In the genomic region with DNA sequence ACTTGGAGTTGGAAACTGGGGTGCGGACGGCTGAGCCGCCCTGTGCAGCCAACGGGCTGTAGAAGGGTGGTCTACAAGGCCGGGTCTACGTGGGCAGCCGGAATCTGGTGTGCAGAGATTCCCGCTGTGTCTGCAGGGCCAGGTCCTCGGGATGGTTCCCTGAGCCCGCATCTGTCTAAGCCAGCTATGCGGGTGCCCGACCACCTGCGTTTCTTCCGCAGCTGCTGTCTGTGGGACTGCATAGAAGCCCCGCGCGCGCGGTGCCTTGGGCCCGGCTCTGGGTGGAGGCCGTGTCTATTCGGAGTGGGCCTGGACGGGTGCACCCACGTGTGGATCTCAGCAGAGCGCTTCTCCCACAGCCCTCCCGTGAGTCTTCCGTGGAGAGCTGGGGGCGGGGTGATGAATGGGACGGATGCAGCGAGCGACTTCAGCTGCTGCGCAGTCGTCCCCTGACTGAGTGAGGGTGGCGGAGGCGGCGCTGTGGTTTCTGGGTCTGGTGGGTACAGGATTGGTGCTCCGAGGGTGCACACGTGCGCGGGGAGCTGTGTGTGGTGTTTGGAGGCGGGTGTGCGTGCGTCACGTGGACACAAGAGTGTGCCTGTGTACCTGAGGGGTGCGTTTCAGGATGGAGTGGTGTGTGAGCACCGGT, we compare ENCODE assay signal across 8 mouse cellular contexts. TPM values are rescaled to one million over a fixed set of nuclear protein-coding genes. Genes with fewer than 3 reads are reported as not detected.
DNase-seq lines count a peak whose midpoint lies in the region; ATAC-seq and TF ChIP-seq lines count a peak whose summit lies in the region.

No protein-coding gene starts in this region.

- H3K27ac ChIP-seq in bone marrow macrophage, adult 2 months (ENCODE audit: insufficient read depth, low read depth, low read length) = no peak overlapping the region
- H3K27ac ChIP-seq in forebrain, embryonic 10.5 days = peak overlapping the region; percentile 76
- peak overlapping the region; percentile 80 for H3K27ac ChIP-seq in hindbrain, embryonic 16.5 days (ENCODE audit: low read depth, low read length)

- H3K4me2 ChIP-seq in hindbrain, embryonic 16.5 days (ENCODE audit: low read length) = peak overlapping the region; percentile 83

- peaks cover 88% of the 10 kb centered on the region for H3K27me3 ChIP-seq in forebrain, embryonic 10.5 days (ENCODE audit: poor library complexity, severe bottlenecking)
- peaks cover 2% of the 10 kb centered on the region; the same call in 1 of the 2 replicates for H3K27me3 ChIP-seq in hindbrain, embryonic 16.5 days (replicated peaks; ENCODE audit: control insufficient read depth, insufficient read depth, low read length)

- 1% methylated on average over 46 of the region's 46 CpGs for WGBS in forebrain, embryonic 10.5 days
- WGBS in hindbrain, embryonic 16.5 days = under 1% methylated on average over 45 of the region's 46 CpGs

- H3K4me3 ChIP-seq in bone marrow macrophage, adult 2 months (ENCODE audit: insufficient read depth, low read length) = peak overlapping the region; percentile 34
- peak overlapping the region; percentile 72 for H3K4me3 ChIP-seq in forebrain, embryonic 10.5 days
- H3K4me3 ChIP-seq in hindbrain, embryonic 16.5 days (ENCODE audit: low read length) = peak overlapping the region; percentile 74

- intact Hi-C loops in left cerebral cortex, postnatal 25 days (cut with DNase I) = loop anchor here (5.0 kb wide), 1 partner anchor 452 kb away; no protein-coding TSS in a partner anchor

- H3K9me3 ChIP-seq in forebrain, embryonic 10.5 days = no peaks in the 10 kb centered on the region
- no peaks in the 10 kb centered on the region for H3K9me3 ChIP-seq in hindbrain, embryonic 16.5 days (ENCODE audit: control insufficient read depth, low read length)

- TF ChIP-seq CTCF in bone marrow macrophage, adult 2 months (IDR thresholded peaks at IDR 0.05; ENCODE audit: low read depth, low read length) = no peak

- peak overlapping the region; percentile 82 for H3K9ac ChIP-seq in hindbrain, embryonic 16.5 days (ENCODE audit: low read depth, low read length)

- TF ChIP-seq POLR2A in bone marrow macrophage, adult 2 months (IDR thresholded peaks at IDR 0.05; ENCODE audit: borderline replicate concordance, low read depth, low read length) = no peak

- H3K4me1 ChIP-seq in bone marrow macrophage, adult 2 months (ENCODE audit: control insufficient read depth, insufficient read depth, low read length) = peaks cover 5% of the 10 kb centered on the region
- H3K4me1 ChIP-seq in forebrain, embryonic 10.5 days = peaks cover 36% of the 10 kb centered on the region
- peaks cover 17% of the 10 kb centered on the region for H3K4me1 ChIP-seq in hindbrain, embryonic 16.5 days (ENCODE audit: control insufficient read depth, insufficient read depth, low read depth, low read length)

- peak; percentile 73 to 74 for DNase-seq in adrenal gland, adult (ENCODE audit: inconsistent age in 2 of 2, low spot score in 1 of 2)
- no peak for DNase-seq in adrenal gland, postnatal 4 days (ENCODE audit: low spot score in 2 of 2)
- DNase-seq in forebrain, embryonic 10.5 days (ENCODE audit: extremely low spot score, low spot score) = peak; percentile 45
- DNase-seq in left cerebral cortex, postnatal 25 days (ENCODE audit: low spot score in 2 of 2) = peak; percentile 81 to 86
- peak; percentile 67 to 73 for DNase-seq in spleen, adult 18-20 months

- no peaks in the 10 kb centered on the region for H3K36me3 ChIP-seq in forebrain, embryonic 10.5 days (replicated peaks)
- no peaks in the 10 kb centered on the region for H3K36me3 ChIP-seq in hindbrain, embryonic 16.5 days (ENCODE audit: control insufficient read depth, insufficient read depth, low read length)

- ATAC-seq in hindbrain, embryonic 16.5 days = peak; percentile 70
- peak; percentile 38 for ATAC-seq in megakaryocyte-erythroid progenitor cell, adult 5-6 weeks (replicated peaks; ENCODE audit: low FRiP score, low TSS enrichment, poor library complexity, severe bottlenecking)

RNA-seq across cellular contexts. Expression of gene Camkk1, which starts 0.5 kb away (rescaled TPM):
- total RNA-seq in adrenal gland, postnatal 4 days (2021) = 1 to 10 TPM; 2.5 to 2.6 TPM
- polyA plus RNA-seq in bone marrow macrophage, adult 2 months (2012; ENCODE audit: insufficient read depth, insufficient read length, missing spikeins) = not detected in 2 replicates
- 4.6 and 5.4 TPM in 2 replicates for polyA plus RNA-seq in forebrain, embryonic 10.5 days (2016; fragmentation: Nextera tagmentation; extraction: Ambion mirVana)
- 35.8 TPM in 2 replicates for polyA plus RNA-seq in hindbrain, embryonic 16.5 days (2015; fragmentation: Nextera tagmentation; extraction: Ambion mirVana)
- total RNA-seq in left cerebral cortex, postnatal 25 days (2021) = 10 to 100 TPM; 79.5 to 92.4 TPM
- 0.12 and 0.28 TPM in 2 replicates for total RNA-seq in megakaryocyte-erythroid progenitor cell, adult 5-6 weeks (2014; fragmentation: Nextera tagmentation)
- 0.53 TPM in 1 of 2 replicates, not detected in the other for total RNA-seq in megakaryocyte-erythroid progenitor cell, adult 5-6 weeks (2017)

RNA-seq across cellular contexts. Expression of gene P2rx1, which starts 20.4 kb away (rescaled TPM):
- total RNA-seq in adrenal gland, postnatal 4 days (2021) = 1 to 10 TPM; 1.3 to 3.2 TPM
- 0.39 TPM in 1 of 2 replicates, not detected in the other for polyA plus RNA-seq in bone marrow macrophage, adult 2 months (2012; ENCODE audit: insufficient read depth, insufficient read length, missing spikeins)
- polyA plus RNA-seq in forebrain, embryonic 10.5 days (2016; fragmentation: Nextera tagmentation; extraction: Ambion mirVana) = 1.4 TPM in 2 replicates
- polyA plus RNA-seq in hindbrain, embryonic 16.5 days (2015; fragmentation: Nextera tagmentation; extraction: Ambion mirVana) = 0.31 and 0.45 TPM in 2 replicates
- 1 to 10 TPM in 1 of 2 experiments, under 1 TPM in 1; 0.28 to 1.0 TPM for total RNA-seq in left cerebral cortex, postnatal 25 days (2021)
- 1.8 and 3.1 TPM in 2 replicates for total RNA-seq in megakaryocyte-erythroid progenitor cell, adult 5-6 weeks (2014; fragmentation: Nextera tagmentation)
- total RNA-seq in megakaryocyte-erythroid progenitor cell, adult 5-6 weeks (2017) = 2.2 TPM in 1 of 2 replicates, not detected in the other

RNA-seq across cellular contexts. Expression of gene Ncbp3, which starts 28.3 kb away (rescaled TPM):
- 10 to 100 TPM; 15.2 to 17.2 TPM for total RNA-seq in adrenal gland, postnatal 4 days (2021)
- polyA plus RNA-seq in bone marrow macrophage, adult 2 months (2012; ENCODE audit: insufficient read depth, insufficient read length, missing spikeins) = 6.2 and 6.4 TPM in 2 replicates
- polyA plus RNA-seq in forebrain, embryonic 10.5 days (2016; fragmentation: Nextera tagmentation; extraction: Ambion mirVana) = 12.1 and 13.9 TPM in 2 replicates
- polyA plus RNA-seq in hindbrain, embryonic 16.5 days (2015; fragmentation: Nextera tagmentation; extraction: Ambion mirVana) = 8.3 and 9.2 TPM in 2 replicates
- 1 to 10 TPM; 8.3 to 8.9 TPM for total RNA-seq in left cerebral cortex, postnatal 25 days (2021)
- total RNA-seq in megakaryocyte-erythroid progenitor cell, adult 5-6 weeks (2014; fragmentation: Nextera tagmentation) = 12.5 and 12.7 TPM in 2 replicates
- total RNA-seq in megakaryocyte-erythroid progenitor cell, adult 5-6 weeks (2017) = 16.4 and 19.1 TPM in 2 replicates

RNA-seq across cellular contexts. Expression of gene Atp2a3, which starts 58.3 kb away (rescaled TPM):
- 10 to 100 TPM; 16.6 to 18.3 TPM for total RNA-seq in adrenal gland, postnatal 4 days (2021)
- 6.7 TPM in 2 replicates for polyA plus RNA-seq in bone marrow macrophage, adult 2 months (2012; ENCODE audit: insufficient read depth, insufficient read length, missing spikeins)
- polyA plus RNA-seq in forebrain, embryonic 10.5 days (2016; fragmentation: Nextera tagmentation; extraction: Ambion mirVana) = 1.2 and 1.6 TPM in 2 replicates
- 1.8 and 2.3 TPM in 2 replicates for polyA plus RNA-seq in hindbrain, embryonic 16.5 days (2015; fragmentation: Nextera tagmentation; extraction: Ambion mirVana)
- total RNA-seq in left cerebral cortex, postnatal 25 days (2021) = 1 to 10 TPM; 6.2 TPM
- total RNA-seq in megakaryocyte-erythroid progenitor cell, adult 5-6 weeks (2014; fragmentation: Nextera tagmentation) = 16.4 and 28.3 TPM in 2 replicates
- total RNA-seq in megakaryocyte-erythroid progenitor cell, adult 5-6 weeks (2017) = 14.9 and 15.7 TPM in 2 replicates

Comparison
In these comparisons a context has a peak if more than half of its experiments do, and no peak if none do; other contexts are left out.
1. DNase-seq: peak in adrenal gland, adult (2 of 2), forebrain, embryonic 10.5 days (single experiment), left cerebral cortex, postnatal 25 days (2 of 2) and spleen, adult 18-20 months (2 of 2); none in adrenal gland, postnatal 4 days (0 of 2).
2. RNA of gene Camkk1, which starts 0.5 kb away (total RNA-seq): 79.5 to 92.4 TPM in left cerebral cortex, postnatal 25 days; 2.5 to 2.6 TPM in adrenal gland, postnatal 4 days and 0.12 to 0.53 TPM in megakaryocyte-erythroid progenitor cell, adult 5-6 weeks; every median in the first group is over 10 times any median in the second.
3. Peak in every context shown above with its lines, with median percentiles within 50 percentile points of each other: H3K4me3 ChIP-seq.